Mouse (Mus musculus) limb, embryonic 11.5 days (tissue): Measurements from ENCODE around the gene Jun. TPM values are rescaled to one million over a fixed set of nuclear protein-coding genes. Genes with fewer than 3 reads are reported as not detected.

Experiments
- ATAC-seq: fragments of 200-750 bp; cut with Nextera tagmentation; 2 replicates; pipeline ENCODE4 v1.8.0; 2017; ENCODE audit warnings: low read depth; ENCODE audit not compliant: insufficient number of reproducible peaks, low FRiP score, low TSS enrichment
- DNase-seq: peaks from one replicate; pipeline ENCODE4 v3.0.0-alpha.2; 2015; ENCODE audit warnings: low spot score
- H3K27ac ChIP-seq: fragments of 300-500 bp; sonication (generic); replicated peaks from 2 replicates; pipeline ENCODE4 v1.5.1; 2014; ENCODE audit warnings: low read depth, mild to moderate bottlenecking, low read length
- H3K27me3 ChIP-seq: fragments of 300-500 bp; sonication (generic); 2 replicates; pipeline ENCODE4 v1.6.1; 2014; ENCODE audit warnings: mild to moderate bottlenecking, low read length, mixed read lengths; ENCODE audit not compliant: control insufficient read depth, insufficient read depth
- H3K36me3 ChIP-seq: fragments of 300-500 bp; sonication (generic); 2 replicates; pipeline ENCODE4 v1.6.1; 2014; ENCODE audit warnings: mild to moderate bottlenecking, low read length, moderate library complexity, mixed read lengths; ENCODE audit not compliant: control insufficient read depth, insufficient read depth
- H3K4me1 ChIP-seq: fragments of 300-500 bp; sonication (generic); 2 replicates; pipeline ENCODE4 v1.6.1; 2014; ENCODE audit warnings: low read length, mixed read lengths; ENCODE audit not compliant: control insufficient read depth, insufficient read depth
- H3K4me2 ChIP-seq: fragments of 300-500 bp; sonication (generic); 2 replicates; pipeline ENCODE4 v1.6.1; 2014; ENCODE audit warnings: low read depth, mild to moderate bottlenecking, moderate library complexity; ENCODE audit not compliant: severe bottlenecking
- H3K4me3 ChIP-seq: fragments of 300-500 bp; sonication (generic); 2 replicates; pipeline ENCODE4 v1.5.1; 2014; ENCODE audit warnings: low read depth, low read length
- H3K9ac ChIP-seq: fragments of 300-500 bp; sonication (generic); 2 replicates; pipeline ENCODE4 v1.6.1; 2014; ENCODE audit warnings: mild to moderate bottlenecking, low read length
- H3K9me3 ChIP-seq: fragments of 300-500 bp; sonication (generic); 2 replicates; pipeline ENCODE4 v1.6.1; 2016; ENCODE audit warnings: low read length; ENCODE audit not compliant: control insufficient read depth
- WGBS: fragments of 180-500 bp; shearing (Covaris S2); extraction: QIAGEN DNeasy Blood & Tissue Kit; methylation state at CpG from one replicate; pipeline ENCODE4 v1.1.7; 2014; 5-methylcytosine and 5-hydroxymethylcytosine counted together
- polyA plus RNA-seq: library from polyadenylated mRNA; unstranded; fragments of >200 nt; fragmentation: Nextera tagmentation; extraction: Ambion mirVana; gene quantifications from 2 replicates; pipeline ENCODE4 v1.2.1, GENCODE M21; 2014

Jun gene
- polyA plus RNA-seq, 1 experiment from 2014 or later = 42.7 TPM

DNA sequence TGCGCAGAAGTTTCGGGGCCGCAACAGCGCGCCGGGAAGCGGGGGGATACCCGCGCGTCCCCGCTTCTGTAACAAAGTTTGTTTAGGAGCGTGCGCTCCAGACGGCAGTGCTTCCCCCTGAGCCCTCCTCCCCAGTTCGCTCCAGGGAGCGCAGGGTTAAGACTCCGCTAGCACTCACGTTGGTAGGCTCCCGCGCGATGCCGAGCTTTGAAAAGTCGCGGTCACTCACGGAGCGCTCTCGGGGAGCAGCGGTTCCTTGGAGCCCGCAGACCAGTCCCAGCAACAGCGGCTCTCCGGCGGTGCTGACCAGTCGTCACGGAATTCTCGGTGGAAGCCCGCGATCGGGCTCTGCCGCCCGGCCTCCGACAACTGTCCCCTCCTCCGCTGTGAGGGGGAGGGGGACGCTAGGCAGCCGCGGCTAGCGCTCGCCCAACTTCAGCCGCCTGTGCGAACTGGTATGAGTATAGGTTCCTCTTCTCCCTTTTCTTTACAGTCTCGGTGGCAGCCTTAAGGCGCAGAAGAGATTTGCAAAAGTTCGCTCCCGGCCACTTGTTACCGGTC is 631 bp downstream of the Jun start:
- H3K9me3 ChIP-seq = no peaks in the 10 kb centered on the region
- H3K36me3 ChIP-seq = no peaks in the 10 kb centered on the region
- no peak for ATAC-seq
- peak; percentile 77 for DNase-seq
- peak overlapping the region; percentile 87 for H3K27ac ChIP-seq
- peak overlapping the region; percentile 88 for H3K9ac ChIP-seq
- H3K4me2 ChIP-seq = peak overlapping the region; percentile 91
- H3K4me1 ChIP-seq = peaks cover 7% of the 10 kb centered on the region; the same call in 1 of the 2 replicates
- H3K4me3 ChIP-seq = peak overlapping the region; percentile 80
- under 1% methylated on average over 52 of the region's 54 CpGs for WGBS
- H3K27me3 ChIP-seq = no peaks in the 10 kb centered on the region

DNA sequence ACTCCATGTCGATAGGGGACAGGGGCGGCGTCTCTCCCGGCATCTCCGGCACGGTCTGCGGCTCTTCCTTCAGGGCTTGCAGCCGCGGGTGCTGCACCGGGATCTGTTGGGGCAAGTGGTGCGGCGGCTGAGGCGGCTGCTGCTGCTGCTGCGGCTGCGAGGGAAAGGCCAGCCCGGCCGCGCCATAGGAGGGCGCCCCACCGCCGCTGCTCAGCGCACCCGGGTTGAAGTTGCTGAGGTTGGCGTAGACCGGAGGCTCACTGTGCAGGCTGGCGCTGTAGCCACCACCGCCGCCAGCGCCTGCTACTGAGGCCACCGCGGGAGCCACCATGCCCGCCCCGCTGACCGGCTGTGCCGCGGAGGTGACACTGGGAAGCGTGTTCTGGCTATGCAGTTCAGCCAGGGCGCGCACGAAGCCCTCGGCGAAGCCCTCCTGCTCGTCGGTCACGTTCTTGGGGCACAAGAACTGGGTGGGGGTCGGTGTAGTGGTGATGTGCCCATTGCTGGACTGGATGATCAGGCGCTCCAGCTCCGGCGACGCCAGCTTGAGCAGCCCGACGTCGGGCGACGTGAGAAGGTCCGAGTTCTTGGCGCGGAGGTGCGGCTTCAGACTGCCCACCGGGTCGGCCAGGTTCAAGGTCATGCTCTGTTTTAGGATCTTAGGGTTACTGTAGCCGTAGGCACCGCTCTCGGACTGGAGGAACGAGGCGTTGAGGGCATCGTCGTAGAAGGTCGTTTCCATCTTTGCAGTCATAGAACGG is 1.3 kb downstream of the Jun start:
- ATAC-seq = no peak
- H3K4me1 ChIP-seq = peaks cover 7% of the 10 kb centered on the region; the same call in 1 of the 2 replicates

DNA sequence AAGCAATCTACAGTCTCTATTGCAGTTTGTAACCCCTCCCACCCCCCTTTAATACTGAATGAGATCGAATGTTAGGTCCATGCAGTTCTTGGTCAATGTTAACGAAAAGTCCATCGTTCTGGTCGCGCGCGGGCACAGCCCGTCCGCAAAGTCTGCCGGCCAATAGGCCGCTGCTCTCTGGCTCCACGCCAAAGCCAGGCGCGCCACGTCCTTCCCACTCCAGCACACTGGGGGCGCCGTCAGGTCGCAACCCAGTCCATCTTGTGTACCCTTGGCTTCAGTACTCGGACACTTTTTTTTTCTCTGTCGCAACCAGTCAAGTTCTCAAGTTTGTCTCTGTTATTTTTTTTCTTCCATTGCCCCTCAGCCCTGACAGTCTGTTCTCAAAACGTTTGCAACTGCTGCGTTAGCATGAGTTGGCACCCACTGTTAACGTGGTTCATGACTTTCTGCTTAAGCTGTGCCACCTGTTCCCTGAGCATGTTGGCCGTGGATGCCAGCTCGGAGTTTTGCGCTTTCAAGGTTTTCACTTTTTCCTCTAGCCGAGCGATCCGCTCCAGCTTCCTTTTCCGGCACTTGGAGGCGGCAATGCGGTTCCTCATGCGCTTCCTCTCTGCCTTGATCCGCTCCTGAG is 2.0 kb downstream of the Jun start:
- ATAC-seq = no peak
- Histone ChIP-seq H3K4me1 (peaks cover 7% of the 10 kb centered on the region; the same call in 1 of the 2 replicates), H3K4me3 (peak overlapping the region; percentile 80), H3K9ac (peak overlapping the region; percentile 88), H3K9me3 (no peaks in the 10 kb centered on the region), H3K27ac (peak overlapping the region; percentile 87), H3K36me3 (no peaks in the 10 kb centered on the region), H3K4me2 (peak overlapping the region; percentile 91), H3K27me3 (no peaks in the 10 kb centered on the region)
- under 1% methylated on average over 34 of the region's 34 CpGs for WGBS
- DNase-seq = peak; percentile 83

More for the DNA sequence above, 1.3 kb downstream of the Jun start:
- Histone ChIP-seq H3K4me2 (peak overlapping the region; percentile 91), H3K36me3 (no peaks in the 10 kb centered on the region), H3K27me3 (no peaks in the 10 kb centered on the region), H3K9ac (peak overlapping the region; percentile 88), H3K27ac (peak overlapping the region; percentile 87), H3K4me3 (peak overlapping the region; percentile 80), H3K9me3 (no peaks in the 10 kb centered on the region)
- under 1% methylated on average over 70 of the region's 70 CpGs for WGBS
- DNase-seq = peak; percentile 83

DNA sequence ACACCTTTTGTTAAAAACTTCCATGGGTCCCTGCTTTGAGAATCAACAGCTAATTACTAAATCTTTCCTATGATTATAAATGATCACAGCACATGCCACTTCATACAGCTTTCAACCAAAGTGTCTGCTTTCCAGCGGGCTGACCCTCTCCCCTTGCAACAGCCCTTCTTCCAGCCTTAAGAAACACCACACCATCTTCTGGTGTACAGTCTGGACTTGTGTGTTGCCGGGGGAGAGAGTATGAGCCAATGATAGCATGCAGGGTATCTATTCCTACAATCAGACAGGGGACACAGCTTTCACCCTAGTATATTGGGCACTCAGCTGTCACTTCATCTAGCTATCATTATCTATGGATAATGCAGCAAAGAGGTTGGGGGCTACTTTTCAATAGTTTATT is 2.9 kb downstream of the Jun start:
- H3K36me3 ChIP-seq = no peaks in the 10 kb centered on the region
- no peaks in the 10 kb centered on the region for H3K9me3 ChIP-seq
- ATAC-seq = no peak
- DNase-seq = no peak
- H3K4me3 ChIP-seq = peak overlapping the region; percentile 17; the same call in 1 of the 2 replicates
- H3K4me1 ChIP-seq = peaks cover under 1% of the 10 kb centered on the region; the same call in 1 of the 2 replicates
- 73% methylated on average over 2 of the region's 2 CpGs for WGBS
- H3K4me2 ChIP-seq = peak overlapping the region; percentile 37
- no peak overlapping the region for H3K9ac ChIP-seq
- H3K27ac ChIP-seq = no peak overlapping the region
- no peaks in the 10 kb centered on the region for H3K27me3 ChIP-seq

DNA sequence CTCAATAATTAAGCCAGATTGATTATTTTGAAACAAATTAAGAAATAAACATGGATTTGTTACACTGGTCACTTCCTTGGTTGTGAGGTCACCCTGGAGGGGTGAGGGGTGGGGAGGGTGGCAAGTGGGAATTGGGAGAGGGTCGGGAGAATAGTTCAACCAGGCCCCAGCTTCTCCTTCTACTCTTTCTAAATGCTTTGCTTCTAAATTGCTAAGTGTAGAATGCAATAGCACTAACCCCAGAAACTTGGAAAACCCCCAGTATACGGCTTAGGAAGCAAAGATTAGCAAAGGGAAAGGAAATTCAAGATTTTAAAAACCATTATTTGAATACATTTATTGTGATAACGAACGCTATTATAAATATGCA is 3.3 kb downstream of the Jun start:
- no peaks in the 10 kb centered on the region for H3K36me3 ChIP-seq
- no peak overlapping the region for H3K9ac ChIP-seq
- ATAC-seq (no peak), DNase-seq (no peak)
- H3K4me1 ChIP-seq = no peaks in the 10 kb centered on the region; the same call in 1 of the 2 replicates
- no peak overlapping the region for H3K27ac ChIP-seq
- H3K27me3 ChIP-seq = no peaks in the 10 kb centered on the region
- H3K9me3 ChIP-seq = no peaks in the 10 kb centered on the region
- H3K4me3 ChIP-seq = peak overlapping the region; percentile 17; the same call in 1 of the 2 replicates
- 82% methylated on average over 4 of the region's 4 CpGs for WGBS
- H3K4me2 ChIP-seq = peak overlapping the region; percentile 37

DNA sequence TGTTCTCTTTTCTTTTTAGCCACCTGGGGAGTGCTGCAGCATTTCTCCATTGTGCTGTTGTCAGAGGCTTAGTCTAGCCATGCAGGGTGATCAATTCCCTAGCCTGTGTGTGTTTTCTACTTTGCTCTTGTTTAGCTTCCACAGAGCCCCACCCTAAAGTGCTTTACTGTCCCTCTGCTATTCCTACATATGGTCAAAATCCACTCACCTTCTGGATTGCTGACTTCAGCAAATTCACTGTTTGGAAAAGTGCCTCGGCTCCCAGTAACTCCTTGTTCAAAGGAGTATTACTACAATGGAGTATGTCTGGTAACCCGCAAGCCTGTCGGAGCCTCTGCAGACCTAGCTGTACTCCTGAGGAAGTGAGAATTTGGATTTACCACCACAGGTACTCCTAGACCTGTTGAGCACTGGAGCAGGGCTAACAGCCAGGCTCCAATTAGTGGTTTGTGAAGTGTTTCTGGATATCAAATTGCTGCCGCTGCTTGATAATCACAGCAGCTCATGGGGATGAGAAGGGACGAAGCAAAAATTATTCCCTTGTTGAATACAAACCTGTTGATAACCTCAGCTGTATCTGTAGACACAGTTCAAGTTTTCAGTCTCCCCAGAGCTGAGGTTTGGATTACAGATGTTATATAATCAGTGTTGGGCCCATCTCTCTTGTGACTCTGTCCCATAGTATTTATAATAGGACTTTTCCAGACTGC is 3.8 kb downstream of the Jun start:
- DNase-seq = no peak

DNA sequence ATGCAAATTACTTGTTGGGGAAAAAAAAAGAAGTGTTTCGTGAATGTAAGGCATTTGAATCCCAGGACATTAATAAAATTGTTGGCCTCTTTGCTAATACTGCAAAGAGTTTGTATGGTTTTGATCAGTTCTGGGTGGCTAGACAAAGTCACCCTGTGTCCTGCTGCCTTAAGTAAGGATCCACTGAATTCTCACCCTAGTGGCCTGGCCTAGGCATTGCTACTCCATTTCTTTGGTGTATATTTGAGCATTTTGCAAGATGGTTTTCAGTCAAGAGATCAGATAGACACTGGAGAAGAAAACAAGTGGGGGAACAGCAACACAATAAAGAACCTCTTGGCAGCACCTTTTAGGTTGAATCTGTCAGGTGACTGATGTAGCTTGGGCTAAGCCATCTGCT is 6.9 kb downstream of the Jun start:
- DNase-seq (no peak), ATAC-seq (no peak)
- WGBS = 91% methylated on average over 1 of the region's 1 CpGs
- Histone ChIP-seq H3K9ac (no peak overlapping the region), H3K9me3 (no peaks in the 10 kb centered on the region), H3K4me1 (no peaks in the 10 kb centered on the region; the same call in 1 of the 2 replicates), H3K4me3 (no peak overlapping the region), H3K27ac (no peak overlapping the region), H3K27me3 (no peaks in the 10 kb centered on the region), H3K36me3 (no peaks in the 10 kb centered on the region), H3K4me2 (no peak overlapping the region)

More for the DNA sequence above, 3.8 kb downstream of the Jun start:
- 73% methylated on average over 5 of the region's 5 CpGs for WGBS
- ATAC-seq = no peak
- Histone ChIP-seq H3K4me1 (no peaks in the 10 kb centered on the region; the same call in 1 of the 2 replicates), H3K27ac (no peak overlapping the region), H3K9ac (no peak overlapping the region), H3K4me2 (no peak overlapping the region), H3K36me3 (no peaks in the 10 kb centered on the region), H3K9me3 (no peaks in the 10 kb centered on the region), H3K27me3 (no peaks in the 10 kb centered on the region), H3K4me3 (no peak overlapping the region)

DNA sequence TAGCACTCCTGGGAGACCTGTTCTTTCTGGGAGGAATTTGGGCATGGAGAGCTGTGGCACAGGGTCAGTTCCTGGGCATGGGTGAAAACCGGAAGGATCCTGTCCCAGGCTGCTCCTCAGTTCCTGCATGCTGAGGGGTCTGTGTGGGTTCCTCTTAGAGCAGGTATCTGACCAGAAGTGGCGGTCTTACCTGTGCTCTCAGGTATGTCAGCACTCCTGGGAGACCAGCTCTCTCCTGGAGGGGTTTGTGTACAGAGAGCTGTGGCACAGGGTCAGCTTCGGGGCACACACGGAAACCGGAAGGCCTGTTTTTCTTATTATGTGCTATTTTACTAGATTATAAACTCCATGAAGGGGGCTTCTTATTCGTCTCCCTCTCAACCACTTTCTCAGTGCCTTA is 7.3 kb downstream of the Jun start:
- ATAC-seq = no peak
- H3K27me3 ChIP-seq = no peaks in the 10 kb centered on the region
- H3K4me2 ChIP-seq = no peak overlapping the region
- H3K9ac ChIP-seq = no peak overlapping the region
- no peak overlapping the region for H3K4me3 ChIP-seq
- 83% methylated on average over 6 of the region's 6 CpGs for WGBS
- no peaks in the 10 kb centered on the region for H3K9me3 ChIP-seq
- no peak overlapping the region for H3K27ac ChIP-seq
- DNase-seq = no peak
- no peaks in the 10 kb centered on the region; the same call in 1 of the 2 replicates for H3K4me1 ChIP-seq
- H3K36me3 ChIP-seq = no peaks in the 10 kb centered on the region
